Mouse (Mus musculus) limb, embryonic 10.5 days (tissue): ENCODE results near the gene Olfr187. TPM values are rescaled to one million over a fixed set of nuclear protein-coding genes. Genes with fewer than 3 reads are reported as not detected.
"Not testable (repeated sequence)": the region's sequence is repeated elsewhere in the genome, so short reads cannot be mapped to it uniquely, and the experiment has no call there.

Experiments used
- DNase-seq: peaks from one replicate; pipeline ENCODE4 v3.0.0-alpha.2; 2017; ENCODE audit warnings: low spot score
- H3K27ac ChIP-seq: fragments of 300-500 bp; sonication (generic); 2 replicates; pipeline ENCODE4 v1.5.1; 2016; ENCODE audit warnings: mild to moderate bottlenecking
- H3K27me3 ChIP-seq: fragments of 300-500 bp; sonication (generic); 2 replicates; pipeline ENCODE4 v1.6.1; 2016; ENCODE audit warnings: low read depth, mild to moderate bottlenecking; ENCODE audit not compliant: poor library complexity, severe bottlenecking
- H3K36me3 ChIP-seq: fragments of 300-500 bp; sonication (generic); 2 replicates; pipeline ENCODE4 v1.6.1; 2016; ENCODE audit warnings: mild to moderate bottlenecking, moderate library complexity
- H3K4me1 ChIP-seq: fragments of 300-500 bp; sonication (generic); 2 replicates; pipeline ENCODE4 v1.6.1; 2016
- H3K4me3 ChIP-seq: fragments of 300-500 bp; sonication (generic); 2 replicates; pipeline ENCODE4 v1.5.1; 2016; ENCODE audit warnings: mild to moderate bottlenecking, moderate library complexity
- H3K9me3 ChIP-seq: fragments of 300-500 bp; sonication (generic); replicated peaks from 2 replicates; pipeline ENCODE4 v1.6.1; 2016; ENCODE audit warnings: mild to moderate bottlenecking
- WGBS: fragments of 180-500 bp; shearing (Covaris S2); methylation state at CpG from one replicate; pipeline ENCODE4 v1.1.7; 2016; 5-methylcytosine and 5-hydroxymethylcytosine counted together
- polyA plus RNA-seq: library from polyadenylated mRNA; unstranded; fragments of >200 nt; fragmentation: Nextera tagmentation; extraction: Ambion mirVana; gene quantifications from 2 replicates; pipeline ENCODE4 v1.2.1, GENCODE M21; 2016

Gene Olfr187
- not detected in 2 replicates for polyA plus RNA-seq

GRCm38 (mm10) chr16:59039710-59040109 is at the start of gene Olfr187:
TSS of gene Olfr187 (minus strand) at chr16:59039767.
- Histone ChIP-seq H3K4me1 (no peaks in the 10 kb centered on the region), H3K27ac (no peak within 1 kb of the TSS), H3K9me3 (no peaks in the 10 kb centered on the region), H3K4me3 (no peak within 1 kb of the TSS), H3K36me3 (no peaks in the 10 kb centered on the region), H3K27me3 (no peaks in the 10 kb centered on the region)
- 91% methylated on average over 7 of the region's 7 CpGs for WGBS
- DNase-seq = no peak

GRCm38 (mm10) chr16:59081113-59081512 is 41.5 kb upstream of the Olfr187 start:
- not testable (repeated sequence) for H3K4me3 ChIP-seq, H3K9me3 ChIP-seq, H3K4me1 ChIP-seq, H3K27me3 ChIP-seq, H3K27ac ChIP-seq, H3K36me3 ChIP-seq, DNase-seq
- 93% methylated on average over 2 of the region's 2 CpGs for WGBS

GRCm38 (mm10) chr16:59077905-59078304 is 38.3 kb upstream of the Olfr187 start, which contains the start of gene Olfr190:
TSS of gene Olfr190 (minus strand) at chr16:59078005.
- Histone ChIP-seq H3K27me3 (no peaks in the 10 kb centered on the region), H3K36me3 (no peaks in the 10 kb centered on the region), H3K4me1 (no peaks in the 10 kb centered on the region), H3K4me3 (no peak within 1 kb of the TSS), H3K27ac (no peak within 1 kb of the TSS), H3K9me3 (no peaks in the 10 kb centered on the region)
- DNase-seq = no peak
- WGBS = 92% methylated on average over 5 of the region's 5 CpGs

- WGBS = 91% methylated on average over 1 of the region's 1 CpGs
- H3K9me3 ChIP-seq = no peaks in the 10 kb centered on the region
- DNase-seq = no peak
- H3K27me3 ChIP-seq = no peaks in the 10 kb centered on the region
- no peaks in the 10 kb centered on the region for H3K4me1 ChIP-seq
- no peak overlapping the region for H3K4me3 ChIP-seq
- H3K36me3 ChIP-seq = no peaks in the 10 kb centered on the region
- no peak overlapping the region for H3K27ac ChIP-seq
Measured at GRCm38 (mm10) chr16:59073520-59073919, 34.0 kb upstream of the Olfr187 start.

- H3K4me3 ChIP-seq = no peak overlapping the region
- no peak for DNase-seq
Measured at GRCm38 (mm10) chr16:59071755-59072154, 32.2 kb upstream of the Olfr187 start.

GRCm38 (mm10) chr16:59062411-59062810 is 22.8 kb upstream of the Olfr187 start:
- H3K9me3 ChIP-seq, H3K4me1 ChIP-seq, H3K27ac ChIP-seq, H3K36me3 ChIP-seq, H3K4me3 ChIP-seq, H3K27me3 ChIP-seq, DNase-seq: not testable (repeated sequence)
- 80% methylated on average over 3 of the region's 3 CpGs for WGBS

More at GRCm38 (mm10) chr16:59071755-59072154, 32.2 kb upstream of the Olfr187 start:
- H3K36me3 ChIP-seq = no peaks in the 10 kb centered on the region
- H3K27me3 ChIP-seq = no peaks in the 10 kb centered on the region
- H3K27ac ChIP-seq = no peak overlapping the region
- H3K9me3 ChIP-seq = no peaks in the 10 kb centered on the region
- no peaks in the 10 kb centered on the region for H3K4me1 ChIP-seq

- 94% methylated on average over 2 of the region's 2 CpGs for WGBS
- not testable (repeated sequence) for H3K4me3 ChIP-seq, H3K27ac ChIP-seq, H3K4me1 ChIP-seq, H3K27me3 ChIP-seq, H3K9me3 ChIP-seq, H3K36me3 ChIP-seq, DNase-seq
Measured at GRCm38 (mm10) chr16:59049286-59049685, 9.7 kb upstream of the Olfr187 start.

GRCm38 (mm10) chr16:59048860-59049259 is 9.3 kb upstream of the Olfr187 start:
- no peak for DNase-seq
- Histone ChIP-seq H3K27me3 (no peaks in the 10 kb centered on the region), H3K4me1 (no peaks in the 10 kb centered on the region), H3K4me3 (no peak overlapping the region), H3K36me3 (no peaks in the 10 kb centered on the region), H3K27ac (no peak overlapping the region), H3K9me3 (no peaks in the 10 kb centered on the region)
- WGBS = 84% methylated on average over 1 of the region's 1 CpGs

GRCm38 (mm10) chr16:59047579-59047978 is 8.0 kb upstream of the Olfr187 start:
- Histone ChIP-seq H3K4me1 (no peaks in the 10 kb centered on the region), H3K27me3 (no peaks in the 10 kb centered on the region), H3K27ac (no peak overlapping the region), H3K4me3 (no peak overlapping the region), H3K9me3 (no peaks in the 10 kb centered on the region), H3K36me3 (no peaks in the 10 kb centered on the region)
- DNase-seq = no peak
- WGBS = 79% methylated on average over 4 of the region's 4 CpGs

GRCm38 (mm10) chr16:59045835-59046234 is 6.3 kb upstream of the Olfr187 start:
- no peak for DNase-seq
- H3K9me3 ChIP-seq = no peaks in the 10 kb centered on the region
- WGBS = 86% methylated on average over 3 of the region's 3 CpGs

GRCm38 (mm10) chr16:59030191-59030590 is 9.4 kb downstream of the Olfr187 start, which contains the start of gene Olfr186:
TSS of gene Olfr186 (minus strand) at chr16:59030291.
- DNase-seq = no peak
- Histone ChIP-seq H3K4me1 (no peaks in the 10 kb centered on the region), H3K36me3 (no peaks in the 10 kb centered on the region), H3K27ac (no peak within 1 kb of the TSS), H3K27me3 (no peaks in the 10 kb centered on the region), H3K9me3 (no peaks in the 10 kb centered on the region), H3K4me3 (no peak within 1 kb of the TSS)
- WGBS = 93% methylated on average over 4 of the region's 4 CpGs

More at GRCm38 (mm10) chr16:59045835-59046234, 6.3 kb upstream of the Olfr187 start:
- Histone ChIP-seq H3K4me1 (no peaks in the 10 kb centered on the region), H3K27me3 (no peaks in the 10 kb centered on the region), H3K27ac (no peak overlapping the region), H3K36me3 (no peaks in the 10 kb centered on the region), H3K4me3 (no peak overlapping the region)

- 74% methylated on average over 2 of the region's 2 CpGs for WGBS
- Histone ChIP-seq H3K27ac (no peak overlapping the region), H3K9me3 (no peaks in the 10 kb centered on the region), H3K36me3 (no peaks in the 10 kb centered on the region), H3K27me3 (no peaks in the 10 kb centered on the region), H3K4me1 (no peaks in the 10 kb centered on the region), H3K4me3 (no peak overlapping the region)
- no peak for DNase-seq
Measured at GRCm38 (mm10) chr16:59013357-59014018, 26.1 kb downstream of the Olfr187 start.

- no peak for DNase-seq
- no peaks in the 10 kb centered on the region for H3K4me1 ChIP-seq
- H3K4me3 ChIP-seq = no peak overlapping the region
- no peaks in the 10 kb centered on the region for H3K36me3 ChIP-seq
- H3K27me3 ChIP-seq = no peaks in the 10 kb centered on the region
- H3K9me3 ChIP-seq = no peaks in the 10 kb centered on the region
- H3K27ac ChIP-seq = no peak overlapping the region
Measured at GRCm38 (mm10) chr16:59007146-59007545, 32.4 kb downstream of the Olfr187 start.

- Histone ChIP-seq H3K36me3 (no peaks in the 10 kb centered on the region), H3K9me3 (no peaks in the 10 kb centered on the region), H3K27me3 (no peaks in the 10 kb centered on the region), H3K4me1 (no peaks in the 10 kb centered on the region), H3K4me3 (no peak within 1 kb of the TSS), H3K27ac (no peak within 1 kb of the TSS)
- WGBS = 76% methylated on average over 2 of the region's 2 CpGs
- DNase-seq = no peak
Measured at GRCm38 (mm10) chr16:58995057-58995456, 44.5 kb downstream of the Olfr187 start, which contains the start of gene Olfr183. TSS of gene Olfr183 (plus strand) at chr16:58995357.
